Mouse (Mus musculus): ENCODE results near the gene Brd3. TPM values are rescaled to one million over a fixed set of nuclear protein-coding genes. Genes with fewer than 3 reads are reported as not detected.

Brd3 gene
- polyA plus RNA-seq, 1 experiment from 2014 or later: 134 TPM

DNA sequence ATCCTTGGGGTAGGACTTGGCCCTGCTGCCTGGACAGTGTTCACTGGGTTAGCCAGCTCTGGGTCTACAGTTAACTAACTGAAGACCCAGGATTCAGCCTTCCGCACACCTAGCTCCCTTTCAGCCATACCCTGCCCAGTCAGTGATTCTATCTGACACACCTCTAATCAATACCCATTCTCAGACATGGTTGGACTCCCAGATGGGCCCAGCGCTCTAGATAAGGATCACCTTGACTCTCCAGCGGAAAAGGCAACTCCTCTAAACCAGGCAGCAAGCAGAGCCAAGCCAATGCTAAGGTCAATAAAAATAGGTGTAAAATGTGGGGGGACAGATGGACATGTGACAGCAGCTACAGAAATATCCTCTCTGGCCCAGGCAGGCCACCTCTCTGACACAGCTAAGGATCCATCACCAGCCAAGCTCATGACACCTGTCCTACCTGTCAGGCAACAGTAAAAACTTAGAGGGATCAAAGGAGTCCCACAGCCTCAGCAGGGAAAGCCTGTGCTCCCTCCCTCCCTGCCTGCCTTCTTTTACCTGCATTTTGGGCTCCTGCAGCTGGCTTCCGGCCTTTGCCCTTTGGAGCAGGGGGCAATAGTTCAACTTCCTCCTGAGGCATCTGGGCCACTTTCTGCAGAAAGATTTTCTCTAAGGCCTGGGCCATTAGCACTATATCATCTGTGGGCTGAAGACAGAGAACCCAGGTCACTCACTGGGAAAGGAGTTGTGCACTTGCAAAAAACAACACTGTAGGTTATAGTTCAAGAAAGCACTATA, 45.4 kb downstream of the Brd3 start:
- ATAC-seq (ENCODE audit: low FRiP score): no peak
- Histone ChIP-seq H3K4me3 (no peak overlapping the region), H3K9ac (no peak overlapping the region), H3K27ac (no peak overlapping the region), H3K4me1 (no peaks in the 10 kb centered on the region; the same call in 1 of the 2 replicates), H3K27me3 (no peaks in the 10 kb centered on the region), H3K4me2 (replicated peaks) (no peak overlapping the region), H3K9me3 (replicated peaks) (no peaks in the 10 kb centered on the region), H3K36me3 (peaks cover 85% of the 10 kb centered on the region)
- WGBS: 91% methylated on average over 4 of the region's 4 CpGs

DNA sequence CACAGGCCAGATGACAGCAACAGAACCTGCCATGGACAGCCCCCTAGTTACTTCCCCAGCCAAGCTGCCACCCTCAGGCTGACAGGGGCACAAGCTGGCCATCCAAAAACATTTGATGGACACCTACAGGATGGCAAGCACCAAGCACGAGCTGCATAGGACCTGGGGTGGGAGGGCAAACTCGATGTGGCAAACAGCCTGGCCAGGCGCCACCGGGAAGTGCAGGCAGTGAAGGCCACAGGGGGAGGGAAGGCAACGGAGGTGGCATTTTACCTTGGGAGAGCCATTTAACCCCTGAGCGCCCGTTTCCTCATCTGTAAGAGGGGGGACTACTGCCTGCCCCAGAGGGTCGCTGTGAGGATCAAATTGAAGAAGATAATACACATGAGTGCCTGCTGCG, 46.8 kb downstream of the Brd3 start:
- Histone ChIP-seq H3K27me3 (no peaks in the 10 kb centered on the region), H3K4me3 (no peak overlapping the region), H3K9me3 (replicated peaks) (no peaks in the 10 kb centered on the region), H3K9ac (no peak overlapping the region), H3K4me1 (no peaks in the 10 kb centered on the region), H3K27ac (no peak overlapping the region), H3K4me2 (replicated peaks) (no peak overlapping the region), H3K36me3 (peaks cover 90% of the 10 kb centered on the region)
- no peak for ATAC-seq (ENCODE audit: low FRiP score)
- 70% methylated on average over 9 of the region's 9 CpGs for WGBS

DNA sequence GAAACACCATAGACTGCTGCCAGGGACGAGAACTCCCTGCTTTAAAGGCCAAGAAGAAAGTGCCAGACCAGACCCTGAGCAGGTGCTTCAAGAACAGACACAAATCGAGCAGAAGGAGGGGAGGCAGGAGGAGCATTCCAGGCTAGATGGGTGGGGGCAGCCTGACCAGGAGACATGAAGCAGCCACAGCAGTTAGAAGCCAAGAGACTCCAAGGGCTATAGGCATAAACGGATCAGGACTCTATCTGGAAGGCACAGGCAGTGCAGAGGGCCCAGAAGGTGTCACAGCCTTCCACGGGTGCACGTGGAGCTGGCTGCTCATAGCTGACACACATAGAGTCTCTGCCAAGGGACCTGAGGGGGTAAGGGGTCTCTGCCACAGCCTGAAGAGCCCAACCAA, 47.3 kb downstream of the Brd3 start:
- H3K36me3 ChIP-seq: peaks cover 94% of the 10 kb centered on the region
- 80% methylated on average over 5 of the region's 5 CpGs for WGBS
- no peak overlapping the region for H3K4me2 ChIP-seq (replicated peaks)

DNA sequence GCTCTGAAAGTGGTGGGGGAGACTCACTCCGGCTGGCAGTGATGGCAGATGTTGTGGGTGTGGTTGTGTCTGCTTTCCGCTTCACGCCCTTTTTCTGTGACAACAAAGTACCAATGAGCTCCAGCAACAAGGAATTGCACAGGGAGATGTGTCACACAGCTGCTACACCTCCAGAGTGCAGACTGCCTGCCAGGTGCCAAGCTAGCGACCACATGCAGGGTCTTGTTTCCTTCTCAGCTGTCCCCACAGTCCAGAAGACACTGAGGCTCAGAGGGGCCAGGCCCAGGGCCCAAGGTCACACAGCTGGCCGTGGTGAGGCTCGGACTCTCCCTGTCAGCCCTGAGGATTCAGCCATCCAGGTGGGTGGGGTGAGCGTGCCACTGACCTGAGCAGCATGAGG, 47.7 kb downstream of the Brd3 start:
- 86% methylated on average over 7 of the region's 7 CpGs for WGBS
- no peak for ATAC-seq (ENCODE audit: low FRiP score)

More for the DNA sequence above, 47.3 kb downstream of the Brd3 start:
- no peak overlapping the region for H3K27ac ChIP-seq
- no peak overlapping the region for H3K9ac ChIP-seq
- ATAC-seq (ENCODE audit: low FRiP score): no peak
- H3K4me3 ChIP-seq: no peak overlapping the region
- no peaks in the 10 kb centered on the region for H3K4me1 ChIP-seq
- no peaks in the 10 kb centered on the region for H3K27me3 ChIP-seq
- no peaks in the 10 kb centered on the region for H3K9me3 ChIP-seq (replicated peaks)

DNA sequence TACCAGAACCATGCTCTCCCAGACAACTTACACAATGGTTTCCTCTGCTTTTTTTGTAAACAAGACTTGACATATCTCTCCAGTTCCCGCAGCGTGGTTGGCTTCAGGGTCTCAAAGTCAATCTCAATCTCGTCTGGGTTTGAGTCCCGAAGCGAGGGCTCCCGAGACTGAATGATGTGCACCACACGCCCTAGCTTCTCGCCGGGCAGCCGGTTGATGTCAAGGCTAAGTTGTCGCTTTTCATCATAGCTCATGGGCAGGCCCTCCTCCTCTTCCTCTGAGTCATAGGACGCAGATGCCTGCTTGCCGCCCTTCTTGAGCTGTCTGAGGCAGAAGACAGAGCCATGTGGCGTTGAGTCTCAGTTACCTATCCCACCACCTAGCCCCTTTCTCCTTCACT, 57.2 kb downstream of the Brd3 start:
- Histone ChIP-seq H3K4me2 (replicated peaks) (no peak overlapping the region), H3K27ac (no peak overlapping the region), H3K36me3 (peaks cover 91% of the 10 kb centered on the region), H3K27me3 (no peaks in the 10 kb centered on the region), H3K9ac (no peak overlapping the region), H3K9me3 (replicated peaks) (no peaks in the 10 kb centered on the region), H3K4me1 (no peaks in the 10 kb centered on the region), H3K4me3 (no peak overlapping the region)
- 92% methylated on average over 14 of the region's 14 CpGs for WGBS
- no peak for ATAC-seq (ENCODE audit: low FRiP score)

More for the DNA sequence above, 47.7 kb downstream of the Brd3 start:
- H3K9me3 ChIP-seq (replicated peaks): no peaks in the 10 kb centered on the region
- no peak overlapping the region for H3K4me2 ChIP-seq (replicated peaks)
- no peak overlapping the region for H3K4me3 ChIP-seq
- no peaks in the 10 kb centered on the region for H3K27me3 ChIP-seq
- peaks cover 98% of the 10 kb centered on the region for H3K36me3 ChIP-seq
- no peak overlapping the region for H3K9ac ChIP-seq
- H3K4me1 ChIP-seq: no peaks in the 10 kb centered on the region
- no peak overlapping the region for H3K27ac ChIP-seq

DNA sequence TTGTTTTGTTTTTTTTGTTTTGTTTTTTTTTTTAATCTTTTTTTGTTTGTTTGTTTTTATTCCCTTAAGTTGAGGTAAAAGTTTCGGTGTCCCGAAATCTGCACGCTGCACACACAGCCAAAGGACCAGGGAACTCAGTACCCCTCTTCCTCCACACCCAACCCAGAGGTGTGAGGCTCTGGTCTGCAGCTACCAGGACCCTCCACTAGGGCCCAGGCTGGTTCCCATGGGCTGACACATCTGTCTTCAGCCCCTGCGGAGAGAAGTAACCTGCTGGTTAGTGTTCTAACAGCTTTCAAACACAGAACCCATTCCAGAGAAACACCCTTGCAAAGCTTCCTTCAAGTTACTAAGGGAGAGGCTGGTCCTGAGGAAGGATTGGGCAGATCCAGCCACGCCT, 59.7 kb downstream of the Brd3 start:
- no peak for ATAC-seq (ENCODE audit: low FRiP score)
- peaks cover 10% of the 10 kb centered on the region for H3K4me1 ChIP-seq
- H3K4me3 ChIP-seq: no peak overlapping the region
- H3K9ac ChIP-seq: no peak overlapping the region
- H3K27ac ChIP-seq: no peak overlapping the region
- H3K9me3 ChIP-seq (replicated peaks): no peaks in the 10 kb centered on the region
- WGBS: 90% methylated on average over 5 of the region's 5 CpGs
- H3K4me2 ChIP-seq (replicated peaks): no peak overlapping the region
- H3K36me3 ChIP-seq: peaks cover 74% of the 10 kb centered on the region
- no peaks in the 10 kb centered on the region for H3K27me3 ChIP-seq

DNA sequence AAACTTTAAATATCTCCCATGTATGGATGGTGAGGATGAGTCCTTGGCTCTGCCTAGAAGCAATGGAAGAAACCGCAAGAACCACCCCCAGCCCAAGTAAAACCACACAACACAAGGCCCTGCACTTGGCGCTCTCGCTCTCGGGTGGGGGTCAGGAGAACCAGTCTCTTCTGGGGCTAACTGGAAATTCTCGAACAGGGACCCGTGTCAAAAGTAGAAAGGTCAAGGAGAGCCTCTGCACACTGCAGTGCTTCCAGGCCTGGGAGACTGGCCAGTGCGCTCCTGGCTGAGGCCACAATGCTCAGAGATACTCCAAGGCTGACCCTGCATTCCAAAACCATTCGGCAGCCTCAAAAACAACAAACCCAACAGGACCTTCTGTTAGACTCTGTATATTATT, 60.6 kb downstream of the Brd3 start:
- H3K4me1 ChIP-seq: peaks cover 14% of the 10 kb centered on the region
- H3K36me3 ChIP-seq: peaks cover 66% of the 10 kb centered on the region
- no peaks in the 10 kb centered on the region for H3K9me3 ChIP-seq (replicated peaks)
- no peak overlapping the region for H3K4me3 ChIP-seq
- no peak overlapping the region for H3K4me2 ChIP-seq (replicated peaks)
- H3K27ac ChIP-seq: no peak overlapping the region
- no peak overlapping the region for H3K9ac ChIP-seq
- ATAC-seq (ENCODE audit: low FRiP score): no peak
- no peaks in the 10 kb centered on the region for H3K27me3 ChIP-seq
- WGBS: 93% methylated on average over 8 of the region's 8 CpGs

DNA sequence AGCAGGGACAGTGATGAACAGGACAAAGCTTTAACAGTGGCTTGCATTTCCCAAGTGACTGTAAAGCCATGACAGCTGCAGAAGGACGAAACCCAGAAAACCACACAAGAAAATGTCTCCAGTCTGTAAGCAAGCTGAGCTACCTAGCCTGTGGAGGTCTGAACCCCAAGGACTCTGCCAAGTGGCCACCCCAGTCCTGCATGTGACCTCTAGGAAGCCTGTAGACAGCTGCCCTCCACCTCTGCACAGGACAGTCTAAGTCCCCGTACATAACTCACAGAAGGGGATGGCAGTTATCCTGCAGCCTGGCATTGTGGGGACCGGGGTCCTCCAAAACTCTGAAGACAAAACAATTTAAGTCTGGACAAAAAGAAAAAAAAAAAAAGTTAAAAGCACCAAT, 61.6 kb downstream of the Brd3 start:
- no peak overlapping the region for H3K4me3 ChIP-seq
- H3K9ac ChIP-seq: no peak overlapping the region
- WGBS: 91% methylated on average over 3 of the region's 3 CpGs
- H3K4me2 ChIP-seq (replicated peaks): no peak overlapping the region
- ATAC-seq (ENCODE audit: low FRiP score): no peak
- H3K9me3 ChIP-seq (replicated peaks): no peaks in the 10 kb centered on the region
- peaks cover 15% of the 10 kb centered on the region for H3K4me1 ChIP-seq
- H3K27me3 ChIP-seq: no peaks in the 10 kb centered on the region
- no peak overlapping the region for H3K27ac ChIP-seq
- H3K36me3 ChIP-seq: peaks cover 57% of the 10 kb centered on the region

DNA sequence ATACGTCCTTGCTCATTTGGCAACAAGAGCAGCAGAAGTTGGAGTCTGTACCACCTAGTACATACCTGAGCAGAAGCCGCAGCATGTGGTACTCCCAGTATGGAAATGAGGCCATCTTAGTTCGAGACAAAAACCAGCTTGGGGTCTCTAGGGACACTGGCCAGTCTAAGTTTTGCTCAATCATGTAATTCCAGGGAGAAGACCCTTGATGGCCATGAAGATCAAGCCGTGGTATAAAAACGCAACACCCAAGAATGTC, 64.1 kb downstream of the Brd3 start:
- Histone ChIP-seq H3K27me3 (no peaks in the 10 kb centered on the region), H3K9me3 (replicated peaks) (no peaks in the 10 kb centered on the region), H3K27ac (0 out of 2 replicates have a peak overlapping the region, but pooled peaks have one; percentile 3), H3K4me3 (peak overlapping the region; percentile 67; the same call in 1 of the 2 replicates), H3K36me3 (peaks cover 32% of the 10 kb centered on the region), H3K4me1 (peaks cover 15% of the 10 kb centered on the region), H3K9ac (0 out of 2 replicates have a peak overlapping the region, but pooled peaks have one; percentile 76), H3K4me2 (replicated peaks) (peak overlapping the region; percentile 78)
- 75% methylated on average over 5 of the region's 5 CpGs for WGBS
- no peak for ATAC-seq (ENCODE audit: low FRiP score)

DNA sequence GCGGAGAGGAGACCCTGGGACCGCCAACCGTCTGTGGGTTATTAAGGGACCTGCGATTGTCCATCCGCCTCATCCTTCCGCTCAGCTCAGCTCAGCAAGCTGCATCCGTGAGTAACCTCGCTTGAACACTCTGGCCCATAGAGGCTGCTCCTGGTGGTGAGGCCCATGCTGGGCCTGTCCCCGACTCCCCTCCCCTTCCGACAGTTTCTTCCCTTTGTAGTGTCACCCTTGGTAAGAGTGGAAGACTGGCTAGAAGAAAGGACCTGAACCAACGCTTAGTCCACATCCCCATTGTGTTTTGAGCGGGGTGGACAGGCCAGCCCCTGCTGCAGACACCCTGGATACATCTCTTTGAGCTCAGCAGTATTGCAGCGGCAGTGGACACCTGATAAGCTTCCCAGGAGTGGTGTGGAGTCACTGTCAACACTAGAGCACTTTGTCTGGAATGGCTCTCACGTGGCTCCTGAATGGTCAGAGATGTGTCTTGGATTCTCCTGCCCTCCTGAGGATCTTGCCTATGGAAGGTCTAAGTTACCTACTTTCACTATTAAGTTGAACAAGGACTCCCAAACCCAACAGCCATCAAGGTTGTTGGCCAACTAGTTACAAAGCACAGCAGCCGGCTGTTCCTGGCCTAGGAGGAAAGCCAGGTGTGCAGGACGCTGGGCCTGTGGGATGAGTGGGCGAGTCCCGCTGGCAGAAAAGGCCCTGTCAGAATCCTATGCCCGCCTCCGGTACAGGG, 64.6 kb downstream of the Brd3 start:
- no peak; the same call in 1 of the 2 replicates for ATAC-seq (ENCODE audit: low FRiP score)
- Histone ChIP-seq H3K9me3 (replicated peaks) (no peaks in the 10 kb centered on the region), H3K4me1 (peaks cover 15% of the 10 kb centered on the region), H3K27me3 (no peaks in the 10 kb centered on the region), H3K36me3 (peaks cover 27% of the 10 kb centered on the region), H3K9ac (peak overlapping the region; percentile 76), H3K27ac (peak overlapping the region; percentile 62; the same call in 1 of the 2 replicates), H3K4me2 (replicated peaks) (peak overlapping the region; percentile 78), H3K4me3 (peak overlapping the region; percentile 67)
- 35% methylated on average over 20 of the region's 20 CpGs for WGBS

DNA sequence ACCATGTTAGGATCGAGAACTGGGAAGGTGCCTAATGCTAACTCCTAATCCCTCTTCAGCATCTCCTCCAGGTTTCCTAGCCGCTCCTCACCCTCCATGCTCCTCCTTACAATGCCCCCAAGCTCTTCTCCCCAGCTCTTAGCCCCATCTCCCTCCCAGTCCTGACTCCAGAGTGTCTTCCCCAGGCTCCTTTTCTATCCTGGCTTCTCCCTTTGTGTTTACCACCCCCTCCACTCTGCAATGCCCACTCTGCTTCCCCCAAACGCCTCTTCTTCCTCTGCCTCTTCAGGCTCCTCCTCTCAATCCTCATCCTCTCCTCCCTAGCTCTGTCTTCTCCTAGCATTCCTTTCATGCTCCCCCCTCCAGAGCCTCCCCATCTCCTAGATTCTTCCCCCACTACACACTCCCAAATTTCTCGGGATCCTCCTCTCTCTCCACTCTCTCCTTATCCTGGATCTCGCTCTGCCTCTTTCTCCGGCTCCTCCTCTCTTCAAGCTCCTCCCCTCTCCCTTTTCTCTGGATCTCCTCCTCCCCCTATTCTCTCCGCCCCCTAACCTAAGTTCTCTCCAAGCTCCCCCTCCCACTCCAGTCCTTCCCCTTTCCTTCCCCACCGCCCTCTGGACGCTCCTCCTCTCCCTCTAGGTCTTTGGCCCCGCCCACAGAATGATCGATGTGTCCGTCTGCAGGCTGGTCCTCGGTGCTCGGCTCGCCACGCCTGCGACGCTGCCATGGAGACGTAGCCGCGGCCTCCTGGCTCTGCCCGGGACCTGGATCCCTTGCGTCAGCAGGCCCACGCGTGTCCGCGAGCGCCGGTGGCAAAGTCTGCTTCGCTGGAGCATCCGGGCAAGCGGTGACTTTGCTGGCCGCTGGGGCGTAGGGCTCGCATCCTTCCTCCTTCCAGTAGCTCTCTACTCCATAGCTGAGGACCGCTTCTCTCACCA, 65.4 kb downstream of the Brd3 start, which contains the start of gene Brd3os:
Gene Brd3os (plus strand): TSS at position 558 of the 941 bp plus-strand sequence.
- Histone ChIP-seq H3K4me2 (replicated peaks) (peak within 1 kb of the TSS; percentile 78), H3K4me3 (peak within 1 kb of the TSS; percentile 67), H3K27ac (peak within 1 kb of the TSS; percentile 78), H3K9ac (peak within 1 kb of the TSS; percentile 76), H3K9me3 (replicated peaks) (no peaks in the 10 kb centered on the region), H3K36me3 (peaks cover 21% of the 10 kb centered on the region), H3K27me3 (no peaks in the 10 kb centered on the region), H3K4me1 (peaks cover 15% of the 10 kb centered on the region)
- WGBS: under 1% methylated on average over 36 of the region's 36 CpGs
- ATAC-seq (ENCODE audit: low FRiP score): peak; percentile 91

DNA sequence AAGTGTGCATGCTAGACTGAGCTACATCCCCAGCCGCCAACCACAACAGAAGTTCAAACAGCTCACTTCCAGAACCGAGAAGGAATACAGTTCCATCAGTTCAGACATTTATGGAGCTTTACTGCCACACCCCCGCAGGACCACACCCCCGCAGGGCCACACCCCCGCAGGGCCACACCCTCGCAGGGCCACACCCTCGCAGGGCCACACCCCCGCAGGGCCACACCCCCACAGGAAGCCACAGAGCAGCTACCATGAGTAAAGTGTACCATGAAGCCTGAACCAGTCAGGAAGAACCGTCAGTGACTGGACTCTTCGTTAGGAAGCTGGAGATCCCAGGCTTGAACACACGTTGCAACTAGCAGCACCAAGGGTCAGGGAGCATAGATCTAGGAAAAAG, 69.2 kb downstream of the Brd3 start:
- H3K9ac ChIP-seq: no peak overlapping the region
- peaks cover 16% of the 10 kb centered on the region for H3K4me1 ChIP-seq
- WGBS: 25% methylated on average over 11 of the region's 11 CpGs
- H3K9me3 ChIP-seq (replicated peaks): no peaks in the 10 kb centered on the region
- no peak overlapping the region for H3K27ac ChIP-seq
- H3K4me3 ChIP-seq: no peak overlapping the region
- ATAC-seq (ENCODE audit: low FRiP score): no peak
- H3K27me3 ChIP-seq: no peaks in the 10 kb centered on the region
- no peaks in the 10 kb centered on the region for H3K36me3 ChIP-seq
- no peak overlapping the region for H3K4me2 ChIP-seq (replicated peaks)

Data from hindbrain, embryonic 12.5 days (tissue).